Mouse (Mus musculus) testis, adult 2 months (tissue): ENCODE measurements around the gene Tubgcp2. TPM values are rescaled to one million over a fixed set of nuclear protein-coding genes. Genes with fewer than 3 reads are reported as not detected.

ENCODE experiments used
- H3K27ac ChIP-seq: fragments of 200-500 bp; 2 replicates; pipeline ENCODE4 v1.5.1; 2012; ENCODE audit warnings: low read depth, low read length; ENCODE audit not compliant: control insufficient read depth, insufficient read depth
- H3K27me3 ChIP-seq: fragments of 200-500 bp; 2 replicates; pipeline ENCODE4 v1.6.1; 2012; ENCODE audit warnings: mild to moderate bottlenecking, low read length, moderate library complexity; ENCODE audit not compliant: control insufficient read depth, insufficient read depth
- H3K36me3 ChIP-seq: fragments of 200-500 bp; 2 replicates; pipeline ENCODE4 v1.6.1; 2012; ENCODE audit warnings: mild to moderate bottlenecking, low read length; ENCODE audit not compliant: control insufficient read depth, insufficient read depth
- H3K4me1 ChIP-seq: fragments of 200-500 bp; 2 replicates; pipeline ENCODE4 v1.6.1; 2012; ENCODE audit warnings: low read length; ENCODE audit not compliant: control insufficient read depth, insufficient read depth
- H3K4me3 ChIP-seq: fragments of 200-500 bp; 2 replicates; pipeline ENCODE4 v1.5.1; 2012; ENCODE audit warnings: low read depth, mild to moderate bottlenecking, low read length, moderate library complexity, mixed read lengths; ENCODE audit not compliant: control insufficient read depth
- CTCF ChIP-seq: fragments of 200-500 bp; IDR thresholded peaks from 2 replicates; pipeline ENCODE4 v1.5.1; 2012; ENCODE audit warnings: low read depth, mild to moderate bottlenecking, inconsistent platforms, low read length, moderate library complexity; ENCODE audit not compliant: control insufficient read depth, insufficient read depth, insufficient replicate concordance
- POLR2A ChIP-seq: fragments of 200-500 bp; IDR thresholded peaks from 2 replicates; pipeline ENCODE4 v1.6.1; 2012; ENCODE audit warnings: low read depth, mild to moderate bottlenecking, inconsistent platforms, low read length, moderate library complexity; ENCODE audit not compliant: control insufficient read depth
- polyA plus RNA-seq: library from polyadenylated mRNA; depleted of rRNA; stranded (reverse); fragments of >200 nt; gene quantifications from 2 replicates; pipeline ENCODE4 v1.2.3, GENCODE M21; 2012

Gene Tubgcp2
- polyA plus RNA-seq, 1 experiment, result 60.3 TPM

DNA sequence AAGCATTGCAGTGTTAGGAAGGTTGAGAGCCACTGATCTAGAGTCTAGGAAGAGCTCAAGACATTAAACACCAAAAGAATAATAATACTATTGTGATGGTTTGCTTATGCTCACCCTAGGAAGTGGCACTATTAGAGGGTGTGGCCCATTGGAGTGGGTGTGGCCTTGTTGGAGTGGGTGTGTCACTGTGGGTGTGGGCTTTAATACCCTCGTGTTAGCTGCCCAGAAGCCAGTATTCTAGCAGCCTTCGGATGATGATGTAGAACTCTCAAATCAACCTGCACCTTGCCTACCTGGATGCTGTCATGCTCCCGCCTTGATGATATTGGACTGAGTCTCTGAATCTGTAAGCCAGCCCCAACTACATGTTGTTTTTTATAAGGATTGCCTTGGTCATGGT, 6.3 kb upstream of the Tubgcp2 start:
- Histone ChIP-seq H3K27me3 (no peaks in the 10 kb centered on the region; the same call in 1 of the 2 replicates), H3K36me3 (no peaks in the 10 kb centered on the region; the same call in 1 of the 2 replicates), H3K4me1 (no peaks in the 10 kb centered on the region), H3K4me3 (no peak overlapping the region), H3K27ac (no peak overlapping the region)
- no peak for TF ChIP-seq CTCF
- TF ChIP-seq POLR2A, result no peak

DNA sequence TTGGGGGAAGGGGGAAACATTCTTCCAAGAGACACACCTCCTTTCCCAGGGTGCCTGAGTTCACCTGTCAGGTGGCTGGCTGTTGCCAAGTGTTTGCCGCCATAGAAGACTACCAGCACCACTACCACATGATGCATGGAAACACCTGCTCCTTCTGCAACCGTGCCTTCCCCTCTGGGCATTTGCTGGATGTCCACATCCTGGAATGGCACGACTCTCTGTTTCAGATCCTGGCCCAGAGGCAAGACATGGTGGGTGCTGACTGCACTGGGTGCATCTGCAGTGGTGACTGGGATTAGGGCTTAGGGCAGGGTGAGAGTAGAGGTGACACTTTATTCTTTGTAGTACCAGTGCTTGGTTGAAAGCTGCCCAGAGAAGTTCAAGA, 694 bp upstream of the Tubgcp2 start:
- Histone ChIP-seq H3K27me3 (no peaks in the 10 kb centered on the region), H3K36me3 (no peaks in the 10 kb centered on the region; the same call in 1 of the 2 replicates), H3K4me3 (peak overlapping the region; percentile 94), H3K27ac (no peak overlapping the region), H3K4me1 (peaks cover 6% of the 10 kb centered on the region)
- TF ChIP-seq POLR2A, result no peak

- H3K4me1 ChIP-seq, result peaks cover 6% of the 10 kb centered on the region
- TF ChIP-seq POLR2A (no peak), CTCF (no peak)
- H3K27ac ChIP-seq, result no peak overlapping the region
- no peaks in the 10 kb centered on the region for H3K27me3 ChIP-seq
- H3K36me3 ChIP-seq, result peaks cover 2% of the 10 kb centered on the region
- H3K4me3 ChIP-seq, result peak overlapping the region; percentile 94
Observed at GRCm38 (mm10) chr7:140035456-140035855, 1.0 kb downstream of the Tubgcp2 start.

- no peak for TF ChIP-seq CTCF
- TF ChIP-seq POLR2A, result no peak
- H3K36me3 ChIP-seq, result peaks cover 5% of the 10 kb centered on the region
- H3K27ac ChIP-seq, result no peak overlapping the region
- H3K4me3 ChIP-seq, result no peak overlapping the region
- peaks cover 6% of the 10 kb centered on the region for H3K4me1 ChIP-seq
- no peaks in the 10 kb centered on the region for H3K27me3 ChIP-seq
Observed at GRCm38 (mm10) chr7:140033386-140033785, 3.1 kb downstream of the Tubgcp2 start.

- TF ChIP-seq POLR2A (no peak), CTCF (no peak)
- no peak overlapping the region for H3K27ac ChIP-seq
- H3K36me3 ChIP-seq, result peaks cover 5% of the 10 kb centered on the region
- no peaks in the 10 kb centered on the region for H3K27me3 ChIP-seq
- H3K4me3 ChIP-seq, result no peak overlapping the region
- H3K4me1 ChIP-seq, result peaks cover 6% of the 10 kb centered on the region
Observed at GRCm38 (mm10) chr7:140032366-140032765, 4.1 kb downstream of the Tubgcp2 start.

GRCm38 (mm10) chr7:140031771-140032170, 4.7 kb downstream of the Tubgcp2 start:
- Histone ChIP-seq H3K4me3 (no peak overlapping the region), H3K36me3 (peaks cover 5% of the 10 kb centered on the region), H3K27ac (no peak overlapping the region), H3K4me1 (peaks cover 1% of the 10 kb centered on the region), H3K27me3 (no peaks in the 10 kb centered on the region)
- TF ChIP-seq POLR2A, result no peak
- no peak for TF ChIP-seq CTCF

GRCm38 (mm10) chr7:140011336-140011735, 25.1 kb downstream of the Tubgcp2 start:
- no peak for TF ChIP-seq CTCF
- TF ChIP-seq POLR2A, result no peak
- no peak overlapping the region for H3K4me3 ChIP-seq
- no peaks in the 10 kb centered on the region; the same call in 1 of the 2 replicates for H3K36me3 ChIP-seq
- H3K27ac ChIP-seq, result no peak overlapping the region
- H3K27me3 ChIP-seq, result no peaks in the 10 kb centered on the region
- no peaks in the 10 kb centered on the region for H3K4me1 ChIP-seq

- no peaks in the 10 kb centered on the region for H3K27me3 ChIP-seq
- H3K27ac ChIP-seq, result no peak overlapping the region
- H3K4me3 ChIP-seq, result no peak overlapping the region
- H3K4me1 ChIP-seq, result no peaks in the 10 kb centered on the region
- no peaks in the 10 kb centered on the region; the same call in 1 of the 2 replicates for H3K36me3 ChIP-seq
- TF ChIP-seq CTCF, result no peak
- TF ChIP-seq POLR2A, result no peak
Observed at GRCm38 (mm10) chr7:140007781-140008180, 28.7 kb downstream of the Tubgcp2 start.
